Mouse (Mus musculus) heart, adult 8-10 months (tissue): Measurements from ENCODE around the gene Kbtbd6. TPM values are rescaled to one million over a fixed set of nuclear protein-coding genes. Genes with fewer than 3 reads are reported as not detected.

Experiments used
- DNase-seq: peaks from one replicate; pipeline ENCODE4 v3.0.0; 2022; ENCODE audit warnings: low spot score
- total RNA-seq, 4 experiments: library from RNA; stranded (reverse); gene quantifications; 2 replicates each; pipeline ENCODE4 v1.2.4; 2022

Gene Kbtbd6
- total RNA-seq, 4 experiments from 2014 or later: 0.11 to 0.16 (median 0.16) TPM; not detected in 1

DNA sequence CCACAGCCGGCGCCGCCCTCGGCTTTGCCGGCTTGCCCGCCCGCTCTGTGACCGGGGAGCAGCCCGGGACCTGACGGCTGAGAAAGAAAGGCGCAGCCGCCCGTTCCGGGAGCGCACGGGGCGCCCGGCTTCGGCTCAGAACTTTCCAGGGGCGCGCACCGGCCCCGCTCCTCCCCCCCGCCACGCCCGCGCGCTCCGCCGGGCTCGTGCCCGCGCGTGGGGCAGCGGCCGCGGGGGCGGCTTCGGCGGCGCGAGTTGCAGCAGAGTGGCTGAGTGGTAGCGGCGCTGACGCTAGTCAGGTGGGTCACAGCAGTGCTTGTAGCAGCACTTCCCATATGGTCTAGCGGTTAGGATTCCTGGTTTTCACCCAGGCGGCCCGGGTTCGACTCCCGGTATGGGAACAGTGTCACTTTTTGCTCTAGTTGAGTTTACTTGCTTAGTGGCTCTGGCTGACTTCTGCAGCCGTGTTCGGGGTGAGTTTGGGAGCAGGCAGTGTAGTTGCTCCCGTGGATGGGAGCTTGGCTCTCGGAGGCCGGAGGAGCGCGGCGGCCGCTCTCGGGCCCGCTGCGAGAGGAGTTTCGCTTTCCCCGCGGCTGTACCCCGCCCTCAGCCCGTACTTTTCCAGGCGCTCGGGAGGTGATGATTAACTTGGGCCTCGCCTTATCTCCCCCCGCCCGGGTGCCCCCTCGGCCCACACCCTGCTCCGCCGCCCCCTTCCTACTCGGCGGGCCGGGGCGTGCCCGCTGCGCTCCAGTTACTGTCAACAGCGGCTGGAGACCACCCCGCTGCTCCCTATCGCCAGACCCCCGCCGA lies 29.9 kb downstream of the Kbtbd6 start, which contains the start of gene Wbp4:
Wbp4 (minus strand) TSS at position 182 of the 813 bp plus-strand sequence.
- DNase-seq: peak; percentile 90

DNA sequence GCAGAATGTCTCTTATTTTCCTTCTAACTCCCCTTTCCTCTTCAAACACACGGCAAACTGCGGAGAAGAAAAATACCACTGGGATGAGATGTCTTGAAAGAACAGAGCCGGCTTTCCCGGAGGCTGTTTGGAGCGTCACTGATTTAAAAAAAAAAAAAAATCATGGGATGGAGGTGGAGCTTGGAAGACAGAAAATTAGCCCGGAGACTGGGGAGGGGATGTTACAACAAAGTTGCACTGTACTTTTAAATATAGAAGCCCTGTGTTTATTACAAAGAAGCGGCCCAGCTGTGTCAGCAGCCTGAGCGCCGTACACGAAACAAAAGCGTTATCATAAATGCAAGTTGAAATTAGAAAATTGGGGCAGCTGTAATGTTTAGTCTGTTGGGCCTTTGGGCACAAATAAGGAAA lies 30.6 kb downstream of the Kbtbd6 start:
- peak; percentile 77 for DNase-seq

DNA sequence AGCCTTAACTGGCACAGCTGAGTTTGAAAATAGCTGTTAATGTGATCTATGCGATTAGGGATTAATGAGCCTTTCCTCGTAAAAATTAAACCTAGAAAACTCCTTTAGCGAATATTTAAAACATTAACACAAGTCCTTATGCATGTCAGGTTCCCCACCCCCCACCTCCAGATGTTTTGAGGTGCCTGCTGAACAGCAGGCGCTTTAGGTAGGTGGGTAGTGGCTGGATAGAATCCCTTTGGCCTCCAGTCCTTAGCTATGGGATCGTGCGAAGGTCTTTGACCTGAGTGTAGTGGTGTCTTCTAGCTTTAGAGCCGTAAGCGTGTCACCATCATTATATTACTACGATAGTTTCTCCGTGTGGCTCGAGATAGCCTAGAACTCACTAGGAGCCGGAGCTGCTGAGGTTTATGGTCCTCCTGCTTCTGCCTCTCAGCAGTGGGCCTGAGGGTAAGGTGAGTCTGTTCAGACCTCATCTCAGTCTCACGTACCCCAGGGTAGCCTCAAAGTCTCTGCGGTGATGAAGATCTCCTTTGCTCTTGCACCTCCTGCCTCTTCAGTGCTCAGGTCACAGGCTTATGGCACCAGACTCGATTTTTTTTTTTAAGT lies 31.2 kb downstream of the Kbtbd6 start:
- DNase-seq: no peak

DNA sequence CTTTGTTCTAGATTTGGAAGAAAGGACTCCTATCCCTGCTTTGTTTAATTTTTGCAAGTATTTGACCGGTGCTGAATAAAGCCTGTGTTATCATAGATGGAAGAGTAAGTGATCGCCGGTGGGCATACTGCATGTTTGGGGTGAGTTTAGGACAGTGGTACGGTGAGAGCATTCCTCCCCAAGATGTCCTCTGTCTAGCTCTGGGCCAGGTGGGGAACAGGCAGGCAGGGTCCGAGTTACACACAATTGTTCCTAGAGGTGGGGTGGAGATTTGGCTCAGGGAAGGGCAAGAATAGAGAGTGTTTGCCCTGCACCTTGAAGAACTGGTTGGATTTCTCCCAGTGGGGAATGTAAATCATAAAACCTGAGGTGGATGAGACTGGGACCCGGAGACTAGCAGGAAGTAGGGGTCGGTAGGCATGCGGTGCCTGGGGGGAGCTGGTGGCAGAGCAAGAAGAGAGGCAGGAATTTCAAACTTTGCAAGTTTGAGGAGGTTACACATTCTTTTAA lies 32.0 kb downstream of the Kbtbd6 start:
- no peak for DNase-seq

DNA sequence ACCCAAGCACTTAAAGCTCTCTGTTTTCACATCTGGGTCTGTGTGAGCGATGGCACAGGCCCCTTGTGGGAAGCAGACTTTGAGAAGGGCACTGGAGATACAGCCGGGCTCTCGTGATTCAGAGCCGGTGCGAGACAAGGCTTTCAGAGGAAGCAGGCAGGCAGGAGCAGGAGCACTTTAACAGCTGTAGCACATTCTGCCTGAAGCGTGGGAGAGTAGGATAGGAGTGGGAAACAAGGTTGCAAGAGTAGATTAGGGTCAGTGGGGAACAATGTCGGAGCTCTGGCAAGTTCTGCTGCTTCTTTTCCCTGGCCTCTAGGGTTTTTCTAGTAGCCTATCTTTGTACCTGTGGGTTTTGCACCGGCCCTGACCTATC lies 35.0 kb downstream of the Kbtbd6 start:
- DNase-seq: no peak

DNA sequence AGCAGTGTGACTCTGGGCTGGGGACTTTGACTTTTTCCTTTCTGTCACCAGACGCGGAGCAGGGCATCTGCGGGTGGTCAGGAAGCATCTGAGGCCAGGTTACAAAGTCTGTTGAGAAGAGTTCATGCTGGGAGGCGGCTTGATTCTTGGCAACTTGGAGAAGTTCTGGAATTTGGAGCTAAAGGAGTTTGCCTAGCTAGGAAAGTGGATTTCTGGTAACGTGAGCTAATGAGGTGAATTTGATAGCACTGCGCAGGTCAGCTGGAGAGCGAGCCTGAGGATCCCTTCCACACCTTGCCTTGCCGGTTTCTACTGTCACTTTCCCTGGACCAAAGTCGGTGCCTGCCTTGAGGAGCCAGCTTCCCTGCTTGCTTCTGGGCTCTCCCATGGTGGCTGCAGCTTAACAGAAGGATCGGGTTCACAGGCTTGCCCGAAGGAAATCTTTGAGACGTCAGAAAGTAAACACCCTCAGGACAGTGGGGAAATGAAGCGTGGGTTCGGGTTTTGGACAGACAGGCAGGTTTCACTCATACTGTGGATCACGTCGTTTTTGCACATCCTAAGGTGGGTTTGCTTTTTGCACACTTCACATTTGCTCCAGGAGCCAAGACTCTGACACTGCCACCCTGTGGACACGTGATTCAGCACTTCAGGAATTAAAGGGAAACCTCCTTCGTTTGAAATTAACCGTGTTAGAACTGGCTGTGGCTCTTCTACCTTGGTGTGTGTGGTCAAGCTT lies 35.5 kb downstream of the Kbtbd6 start:
- peak; percentile 64 for DNase-seq

DNA sequence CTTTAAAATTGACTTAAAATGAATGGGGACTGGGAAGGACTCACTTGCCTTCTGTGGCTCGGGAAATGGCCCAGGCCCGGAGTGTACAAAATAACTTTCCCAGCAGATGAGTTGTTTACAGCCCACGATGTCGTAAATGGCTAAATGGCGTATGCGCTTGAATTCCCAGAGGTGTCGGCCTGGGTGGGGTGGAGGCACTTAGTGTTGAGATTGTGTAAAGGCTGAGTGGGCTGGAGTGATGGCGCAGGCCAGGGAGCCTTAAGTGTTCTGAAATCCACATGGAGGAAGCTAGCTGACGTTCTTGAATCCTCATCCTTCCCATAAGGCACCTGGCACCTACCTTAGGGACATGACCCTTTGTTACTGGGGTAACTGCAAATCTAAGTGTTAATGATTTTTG lies 36.9 kb downstream of the Kbtbd6 start:
- DNase-seq: peak; percentile 74

DNA sequence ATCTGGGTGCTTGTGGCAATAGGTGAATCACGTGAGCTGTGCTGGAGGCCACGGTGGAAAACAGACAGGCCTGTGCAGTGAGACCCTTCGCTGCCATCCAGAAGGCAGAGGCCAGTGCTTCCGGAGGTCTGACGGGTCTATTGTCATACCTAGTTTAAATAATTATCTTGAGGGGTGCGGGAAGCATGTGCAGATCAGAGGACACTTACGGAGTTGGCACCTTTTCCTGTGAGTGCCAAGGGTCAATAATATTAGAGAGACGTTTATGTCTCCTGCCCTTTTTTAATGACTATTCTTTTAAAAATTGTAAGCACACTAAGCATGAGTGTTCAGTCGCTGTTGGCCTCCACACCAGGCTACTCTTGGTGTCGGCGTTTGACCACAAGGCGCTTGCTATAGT lies 37.5 kb downstream of the Kbtbd6 start:
- DNase-seq: no peak

DNA sequence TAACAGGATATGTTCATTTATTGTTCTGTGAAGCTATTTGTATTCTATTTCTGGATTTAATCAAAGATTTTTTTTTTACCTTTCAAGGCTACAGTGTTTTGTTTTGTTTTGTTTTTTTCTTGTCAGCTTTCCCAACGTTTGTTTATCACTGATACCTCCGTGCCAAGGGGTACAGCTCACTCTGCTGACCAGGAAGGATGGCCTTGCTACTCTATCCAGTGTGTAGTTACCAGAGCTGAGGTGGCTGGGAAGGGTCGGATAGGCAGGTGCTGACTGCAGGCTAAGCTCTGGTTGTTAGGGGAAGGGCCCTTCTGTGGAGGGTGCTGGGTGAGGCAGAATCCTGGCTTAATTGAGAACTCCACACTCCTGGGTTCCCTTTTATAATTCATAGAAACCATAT lies 38.6 kb downstream of the Kbtbd6 start:
- no peak for DNase-seq

DNA sequence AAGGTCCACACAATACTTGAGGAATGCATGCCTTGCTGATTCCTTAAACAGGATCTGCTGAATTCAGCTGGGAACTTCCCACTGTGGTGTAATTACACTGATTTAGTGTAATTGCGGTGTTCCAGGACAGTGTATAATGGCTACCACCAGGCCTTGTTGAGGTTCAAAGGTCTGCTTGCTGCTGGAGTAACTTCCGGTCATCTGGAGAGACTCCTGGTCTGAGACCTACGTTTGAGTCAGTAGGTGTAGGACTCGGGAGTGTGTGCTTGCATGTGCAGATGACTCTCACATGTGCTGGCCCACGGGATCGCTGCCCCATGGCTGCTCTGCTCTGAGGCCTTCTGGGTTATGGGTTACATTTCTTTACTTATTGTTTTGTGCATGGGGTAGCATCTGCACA lies 42.7 kb downstream of the Kbtbd6 start:
- no peak for DNase-seq

DNA sequence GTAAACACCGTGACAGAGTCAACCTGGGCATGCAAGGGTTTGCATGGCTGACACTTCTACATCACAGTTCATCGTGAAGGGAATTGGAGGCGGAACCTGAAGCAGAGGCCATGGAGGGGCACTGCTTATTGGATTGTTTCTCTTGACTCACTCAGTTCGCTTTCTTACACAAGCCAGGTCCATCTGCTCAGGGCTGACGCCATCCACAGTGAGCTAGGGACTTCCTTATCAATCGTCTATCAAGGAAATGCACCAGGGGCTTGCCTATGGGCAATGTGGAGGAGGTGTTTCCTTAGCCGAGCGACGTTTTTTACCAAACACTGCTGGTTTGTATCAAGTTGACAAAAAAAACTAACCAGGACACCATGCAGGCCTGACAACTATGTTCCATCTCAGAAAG lies 47.7 kb downstream of the Kbtbd6 start:
- DNase-seq: no peak

DNA sequence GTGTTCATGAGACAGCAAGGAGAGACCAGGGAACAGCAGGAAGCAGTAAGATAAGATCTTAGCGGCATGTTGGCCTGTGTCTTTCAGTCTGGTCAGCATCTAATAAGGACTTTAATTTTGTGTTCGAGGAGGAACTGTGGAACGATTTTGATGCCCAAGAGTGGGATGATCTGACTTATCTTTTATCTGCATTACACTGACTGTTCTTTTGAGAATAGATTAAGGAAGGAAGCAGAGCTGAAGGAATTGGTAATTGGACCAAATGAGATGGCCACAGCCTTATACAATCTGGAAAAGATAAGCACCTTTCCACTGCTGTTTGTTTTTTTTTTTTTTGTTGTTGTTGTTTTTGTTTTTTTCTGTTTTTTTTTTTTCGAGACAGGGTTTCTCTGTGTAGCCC lies 49.1 kb downstream of the Kbtbd6 start:
- DNase-seq: no peak

DNA sequence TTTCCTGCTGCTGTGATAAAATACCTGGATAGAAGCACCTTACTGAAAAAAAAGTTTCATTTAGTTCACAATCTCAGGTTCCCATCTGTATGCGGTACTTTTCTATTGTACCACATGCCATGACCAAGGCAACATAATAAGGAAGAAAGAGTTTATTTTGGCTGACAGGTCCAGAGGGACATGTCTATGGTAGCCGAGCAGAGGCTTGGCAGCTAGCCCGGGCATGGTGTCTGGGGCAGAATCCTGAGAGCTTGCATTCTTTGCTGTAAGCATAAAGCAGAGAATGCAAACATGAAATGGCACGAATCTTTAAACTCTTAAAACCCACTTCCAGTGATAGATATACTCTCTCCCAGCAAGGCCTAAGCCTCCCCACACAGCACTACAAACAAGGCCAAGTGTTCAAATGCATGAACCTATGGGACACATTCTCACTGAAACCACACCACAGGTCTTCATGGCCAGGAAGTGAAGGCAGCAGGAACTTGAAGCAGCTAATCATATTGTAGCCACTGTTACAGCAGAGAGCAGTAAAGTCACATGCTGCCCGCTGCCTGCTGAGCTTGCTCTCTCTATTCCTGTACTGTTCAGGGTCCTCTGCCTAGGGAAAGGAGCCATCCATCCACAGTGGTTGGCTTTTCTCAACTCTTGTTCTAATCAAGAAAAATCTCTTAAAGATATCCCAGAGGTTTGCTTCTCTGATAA lies 51.9 kb downstream of the Kbtbd6 start:
- no peak for DNase-seq

Other genes with a start within 250 kb of the Kbtbd6 start
- not detected for gene Zfp957, start 204.5 kb upstream of the Kbtbd6 start, total RNA-seq
- 10 to 100 TPM; 34.3 to 72.1 (median 56.2) TPM for gene Rgcc, start 150.2 kb upstream of the Kbtbd6 start, total RNA-seq
- gene Naa16, start 61.1 kb upstream of the Kbtbd6 start, total RNA-seq: 10 to 100 TPM in 1 of 4 experiments, 1 to 10 TPM in 3; 6.5 to 12.0 (median 6.9) TPM
- 1 to 10 TPM; 7.3 to 9.3 (median 8.6) TPM for gene Mtrf1, start 54.1 kb upstream of the Kbtbd6 start, total RNA-seq
- 10 to 100 TPM in 2 of 4 experiments, 1 to 10 TPM in 2; 8.2 to 10.1 (median 9.6) TPM for gene Kbtbd7, start 25.3 kb upstream of the Kbtbd6 start, total RNA-seq
- 10 to 100 TPM in 3 of 4 experiments, 1 to 10 TPM in 1; 9.9 to 12.5 (median 12.0) TPM for gene Elf1, start 29.4 kb downstream of the Kbtbd6 start, total RNA-seq
- 10 to 100 TPM; 20.6 to 24.0 (median 21.6) TPM for gene Wbp4, start 29.7 kb downstream of the Kbtbd6 start, total RNA-seq
- gene Sugt1, start 135.9 kb downstream of the Kbtbd6 start, total RNA-seq: 10 to 100 TPM; 61.8 to 67.5 (median 62.6) TPM
- 1 to 10 TPM; 3.6 to 5.6 (median 4.0) TPM for gene Cnmd, start 210.3 kb downstream of the Kbtbd6 start, total RNA-seq